Mouse (Mus musculus): ENCODE data around the gene Crk. TPM values are rescaled to one million over a fixed set of nuclear protein-coding genes. Genes with fewer than 3 reads are reported as not detected.

Crk gene
- polyA plus RNA-seq (2014; fragmentation: Illumina TruSeq; extraction: RNeasy Lipid Tissue Mini Kit (QIAGEN cat#74804); ENCODE audit: low read depth, low replicate concordance) = 50.6 TPM

GRCm38 (mm10) chr11:75678747-75679438 lies at the start of gene Crk:
TSS of gene Crk (plus strand) at chr11:75679259.

GRCm38 (mm10) chr11:75630645-75631229 lies 48.3 kb upstream of the Crk start, which contains the start of gene Inpp5k:
TSS of gene Inpp5k (plus strand) at chr11:75630988.

GRCm38 (mm10) chr11:75650311-75650710 lies 28.7 kb upstream of the Crk start, which contains the start of gene Myo1c:
TSS of gene Myo1c (plus strand) at chr11:75650504.

GRCm38 (mm10) chr11:75732434-75733226 lies 53.6 kb downstream of the Crk start, which contains the start of gene Ywhae:
TSS of gene Ywhae (plus strand) at chr11:75732869.

Other genes starting within 250 kb of the Crk start
- gene Serpinf2, start 239.7 kb upstream of the Crk start, polyA plus RNA-seq (2014; fragmentation: Illumina TruSeq; extraction: RNeasy Lipid Tissue Mini Kit (QIAGEN cat#74804); ENCODE audit: low read depth, low replicate concordance) = not detected
- gene Wdr81, start 224.5 kb upstream of the Crk start, polyA plus RNA-seq (2014; fragmentation: Illumina TruSeq; extraction: RNeasy Lipid Tissue Mini Kit (QIAGEN cat#74804); ENCODE audit: low read depth, low replicate concordance) = 0.11 TPM
- gene Tlcd2, start 217.5 kb upstream of the Crk start, polyA plus RNA-seq (2014; fragmentation: Illumina TruSeq; extraction: RNeasy Lipid Tissue Mini Kit (QIAGEN cat#74804); ENCODE audit: low read depth, low replicate concordance) = 3.8 TPM
- 35.5 TPM for gene Prpf8, start 192.4 kb upstream of the Crk start, polyA plus RNA-seq (2014; fragmentation: Illumina TruSeq; extraction: RNeasy Lipid Tissue Mini Kit (QIAGEN cat#74804); ENCODE audit: low read depth, low replicate concordance)
- gene Rilp, start 169.2 kb upstream of the Crk start, polyA plus RNA-seq (2014; fragmentation: Illumina TruSeq; extraction: RNeasy Lipid Tissue Mini Kit (QIAGEN cat#74804); ENCODE audit: low read depth, low replicate concordance) = not detected
- not detected for gene Scarf1, start 165.7 kb upstream of the Crk start, polyA plus RNA-seq (2014; fragmentation: Illumina TruSeq; extraction: RNeasy Lipid Tissue Mini Kit (QIAGEN cat#74804); ENCODE audit: low read depth, low replicate concordance)
- gene Slc43a2, start 147.6 kb upstream of the Crk start, polyA plus RNA-seq (2014; fragmentation: Illumina TruSeq; extraction: RNeasy Lipid Tissue Mini Kit (QIAGEN cat#74804); ENCODE audit: low read depth, low replicate concordance) = 3.3 TPM
- gene Pitpna, start 91.2 kb upstream of the Crk start, polyA plus RNA-seq (2014; fragmentation: Illumina TruSeq; extraction: RNeasy Lipid Tissue Mini Kit (QIAGEN cat#74804); ENCODE audit: low read depth, low replicate concordance) = 94.6 TPM
- 125 TPM for gene Inpp5k, start 48.3 kb upstream of the Crk start, polyA plus RNA-seq (2014; fragmentation: Illumina TruSeq; extraction: RNeasy Lipid Tissue Mini Kit (QIAGEN cat#74804); ENCODE audit: low read depth, low replicate concordance)
- 5.4 TPM for gene Myo1c, start 28.8 kb upstream of the Crk start, polyA plus RNA-seq (2014; fragmentation: Illumina TruSeq; extraction: RNeasy Lipid Tissue Mini Kit (QIAGEN cat#74804); ENCODE audit: low read depth, low replicate concordance)
- gene Ywhae, start 53.6 kb downstream of the Crk start, polyA plus RNA-seq (2014; fragmentation: Illumina TruSeq; extraction: RNeasy Lipid Tissue Mini Kit (QIAGEN cat#74804); ENCODE audit: low read depth, low replicate concordance) = 1,124 TPM
- gene Doc2b, start 116.8 kb downstream of the Crk start, polyA plus RNA-seq (2014; fragmentation: Illumina TruSeq; extraction: RNeasy Lipid Tissue Mini Kit (QIAGEN cat#74804); ENCODE audit: low read depth, low replicate concordance) = 0.74 TPM

Data from testis, adult 10 weeks (tissue).